Mouse (Mus musculus) retina, embryonic 14.5 days (tissue): ENCODE results near the gene Ttc39b.
A peak's percentile ranks its signal among the peaks of the same experiment; 100 is the strongest.

Experiments
- DNase-seq: peaks from one replicate; pipeline ENCODE4 v3.0.0-alpha.2; 2015; ENCODE audit warnings: low spot score

The Ttc39b gene

DNA sequence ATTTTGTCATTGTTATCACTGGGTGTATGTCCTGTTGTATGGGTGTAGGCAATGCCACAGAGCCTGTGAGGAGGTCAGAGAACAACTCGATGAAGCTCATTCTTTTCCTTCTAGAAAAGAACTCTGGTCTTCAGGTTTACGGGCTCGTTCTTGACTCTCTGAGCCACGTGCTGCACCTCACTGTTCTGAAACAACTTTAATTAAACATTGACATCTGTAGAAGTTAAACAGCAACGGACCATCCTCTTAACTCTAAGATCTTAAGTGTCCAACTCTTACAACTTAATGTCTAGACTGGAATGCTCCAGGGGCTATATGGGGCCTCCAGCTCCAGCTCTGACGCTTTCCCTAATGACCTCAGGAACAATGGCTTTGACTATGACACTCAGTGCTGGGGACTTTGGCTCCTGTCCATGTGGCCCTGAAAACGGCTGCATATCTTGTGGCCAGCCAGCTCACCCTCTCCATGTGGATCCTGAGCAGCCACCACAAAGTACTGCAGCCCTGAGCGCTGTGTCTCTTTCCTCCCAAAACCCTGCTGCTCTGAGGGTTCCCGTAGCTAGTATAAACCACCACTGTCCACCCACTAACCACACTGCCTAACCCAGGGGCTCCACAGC is 95.3 kb downstream of the Ttc39b start:
- DNase-seq: no peak

DNA sequence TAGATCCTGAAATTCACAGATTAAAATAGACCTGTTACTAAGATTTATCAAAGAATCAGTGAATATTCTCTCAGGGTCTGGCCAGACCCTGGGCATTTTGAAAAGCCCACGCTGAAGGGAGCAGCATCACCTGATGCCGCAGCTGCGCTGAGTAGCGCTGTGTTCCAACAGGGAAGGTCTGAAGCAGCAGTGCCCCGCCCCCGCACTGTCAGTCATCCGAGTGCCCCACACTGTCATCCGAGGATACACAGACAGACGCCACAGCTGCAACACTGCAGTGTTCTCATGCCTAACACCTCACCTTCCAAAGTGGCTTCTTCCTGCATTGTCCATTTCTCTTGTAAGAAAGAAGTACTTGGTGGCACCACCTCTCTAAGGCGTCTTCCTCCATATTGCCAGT is 96.0 kb downstream of the Ttc39b start:
- peak; percentile 35 for DNase-seq

- DNase-seq: no peak
Observed at GRCm38 (mm10) chr4:83225633-83226360, 98.3 kb downstream of the Ttc39b start.

GRCm38 (mm10) chr4:83224242-83224641 is 99.8 kb downstream of the Ttc39b start:
- peak; percentile 63 for DNase-seq

DNA sequence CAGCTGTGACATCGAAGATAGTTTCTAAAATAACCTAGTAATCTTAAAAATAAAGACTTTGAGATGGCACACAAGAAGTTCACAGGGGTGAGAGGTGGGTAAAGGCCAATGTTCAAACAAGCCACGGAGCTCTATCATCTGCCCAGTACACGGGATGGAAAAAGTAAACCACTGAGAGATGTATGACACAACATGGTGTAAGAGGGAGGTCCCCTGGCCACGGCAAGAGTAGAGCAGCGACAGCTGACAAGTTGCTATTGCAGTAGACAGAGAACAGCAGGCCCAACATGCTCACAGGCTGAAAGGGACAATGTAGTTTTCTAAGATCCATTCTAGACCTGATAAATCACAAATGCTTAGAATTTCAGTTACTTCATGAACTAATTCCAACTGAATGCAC is 100.9 kb downstream of the Ttc39b start:
- no peak for DNase-seq

DNA sequence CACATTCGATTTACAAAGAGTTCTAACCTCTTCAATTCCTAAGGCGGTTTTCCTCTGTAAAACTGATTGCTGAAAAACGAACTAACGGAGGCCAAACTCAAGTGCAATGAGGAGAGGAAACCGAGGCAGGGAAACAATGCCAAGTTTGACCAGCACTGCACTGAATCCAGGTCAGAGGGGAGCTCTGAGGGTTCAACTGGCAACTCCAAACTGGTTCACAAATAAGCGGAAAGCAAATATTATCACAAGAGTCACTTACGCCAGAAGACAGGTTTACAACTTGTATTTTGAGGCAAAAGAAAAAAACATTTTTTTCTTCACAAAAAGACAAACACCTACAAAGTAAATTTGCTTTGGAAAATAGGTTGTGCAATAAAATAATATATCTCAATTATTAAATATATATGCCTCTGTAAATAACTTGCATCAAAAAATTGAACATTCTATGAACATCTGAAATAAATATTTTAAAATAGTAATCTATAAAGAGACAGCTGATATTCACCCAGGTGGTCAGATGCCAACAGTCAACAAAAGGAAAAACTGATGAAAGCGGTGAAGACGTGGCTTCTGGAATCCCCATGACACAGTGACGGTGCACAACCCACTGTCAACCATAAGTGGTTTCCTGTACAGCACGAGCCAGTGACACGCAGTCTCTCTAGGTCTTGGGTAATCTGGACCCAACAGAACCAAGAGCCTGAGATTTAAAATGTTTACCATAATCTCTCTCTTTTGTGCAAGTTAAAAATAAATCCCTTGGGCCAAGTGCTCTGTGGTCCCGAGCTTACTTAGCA is 103.1 kb downstream of the Ttc39b start:
- DNase-seq: no peak

DNA sequence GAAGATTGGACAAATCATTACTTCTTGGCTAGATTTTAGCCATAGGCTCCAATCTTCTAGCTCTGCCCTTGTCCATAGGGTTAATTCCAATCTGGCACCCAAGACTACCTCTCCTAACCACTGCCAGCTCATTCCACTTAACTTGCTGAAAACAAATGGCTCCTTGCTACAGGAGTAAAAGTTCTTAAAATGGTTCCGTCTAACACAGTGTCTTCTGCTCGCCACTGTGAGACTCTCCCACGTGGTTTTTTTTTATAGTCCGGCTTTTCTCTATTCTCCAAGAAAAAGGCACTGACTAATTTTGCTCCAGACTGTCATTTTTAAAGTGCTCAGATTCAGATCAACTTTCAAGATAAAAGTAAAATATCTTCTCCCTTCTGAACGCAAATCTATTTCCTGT is 104.8 kb downstream of the Ttc39b start:
- no peak for DNase-seq

- no peak for DNase-seq
Observed at GRCm38 (mm10) chr4:83217128-83217527, 106.9 kb downstream of the Ttc39b start.

DNA sequence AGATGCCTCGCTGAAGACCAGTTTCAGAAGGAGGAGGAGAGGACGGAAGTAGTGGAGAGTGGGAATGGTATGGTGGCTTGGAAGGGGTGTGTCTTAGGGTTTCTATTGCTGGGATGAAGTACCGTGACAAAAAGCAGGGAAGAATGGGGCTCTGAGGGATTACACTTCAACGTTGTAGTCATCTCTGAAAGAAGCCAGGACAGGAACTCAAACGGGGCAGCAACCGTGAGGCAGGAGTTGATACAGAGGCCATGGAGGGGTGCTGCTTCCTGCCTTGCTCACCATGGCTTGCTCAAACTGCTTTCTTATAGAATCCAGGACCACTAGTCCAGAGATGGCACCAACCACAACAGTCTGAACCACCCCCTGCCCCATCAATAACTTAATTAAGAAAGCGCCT is 107.7 kb downstream of the Ttc39b start:
- no peak for DNase-seq

DNA sequence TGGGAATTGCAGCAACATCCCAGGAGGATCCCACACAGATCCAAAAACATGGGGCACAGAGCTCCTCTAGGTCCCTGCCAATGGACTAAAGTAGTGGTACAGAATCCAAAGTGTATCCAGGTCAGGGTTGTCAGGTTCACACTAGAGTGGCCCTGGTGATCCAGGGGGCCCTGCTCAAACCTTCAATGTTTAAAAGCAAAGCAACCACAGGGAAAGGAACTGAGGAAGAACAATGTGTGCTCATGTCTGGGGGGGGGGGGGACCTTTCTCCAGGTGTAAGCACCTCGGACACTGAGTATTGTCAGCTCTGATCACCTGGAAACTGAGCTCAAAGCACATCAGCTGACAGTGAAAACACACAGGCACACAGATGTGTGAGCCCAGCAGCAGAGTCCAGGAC is 108.3 kb downstream of the Ttc39b start:
- DNase-seq: no peak

GRCm38 (mm10) chr4:83214822-83215558 is 109.1 kb downstream of the Ttc39b start:
- no peak for DNase-seq

GRCm38 (mm10) chr4:83213752-83214151 is 110.3 kb downstream of the Ttc39b start:
- no peak for DNase-seq

DNA sequence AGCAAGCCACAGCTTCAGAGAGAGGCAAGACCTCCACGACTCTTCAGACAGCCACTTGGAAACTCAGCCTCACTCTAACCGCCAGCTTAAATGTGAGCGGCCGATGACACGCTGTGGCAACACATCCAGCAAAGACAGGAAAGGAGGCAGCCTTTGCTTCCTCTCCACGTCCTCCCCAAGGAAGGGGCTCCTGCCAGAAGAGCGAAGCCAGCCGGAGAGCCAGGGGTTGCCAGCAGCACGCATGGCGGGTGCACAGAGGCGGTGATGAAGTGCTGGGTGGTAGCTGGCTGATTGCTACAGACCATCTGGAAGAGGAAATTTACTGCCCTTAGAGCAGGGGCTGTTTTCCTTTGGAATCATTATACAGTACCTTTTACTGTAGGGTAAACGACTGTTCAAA is 112.3 kb downstream of the Ttc39b start:
- DNase-seq: no peak

DNA sequence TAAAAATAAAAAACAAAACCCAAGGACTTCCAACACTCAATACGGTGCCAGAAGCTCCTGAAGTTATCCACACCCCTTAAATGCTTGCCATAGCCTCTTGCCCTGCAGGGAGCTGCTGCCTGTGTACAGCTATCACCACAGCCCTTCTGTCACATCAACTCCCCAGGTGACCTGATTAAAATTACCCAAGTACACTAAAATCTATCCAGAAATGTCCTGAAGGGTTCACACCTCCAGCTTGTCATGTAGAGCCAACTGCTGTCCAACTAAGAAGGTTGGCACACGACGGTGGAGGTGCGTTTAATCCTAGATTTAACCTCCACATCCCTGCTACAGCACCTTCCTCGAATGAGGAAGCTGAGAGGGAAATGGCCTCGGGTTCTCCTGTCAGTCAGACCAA is 113.6 kb downstream of the Ttc39b start:
- no peak for DNase-seq

- peak; percentile 69 for DNase-seq
Observed at GRCm38 (mm10) chr4:83206803-83207586, 117.1 kb downstream of the Ttc39b start.

GRCm38 (mm10) chr4:83206416-83206802 is 117.6 kb downstream of the Ttc39b start:
- DNase-seq: no peak

DNA sequence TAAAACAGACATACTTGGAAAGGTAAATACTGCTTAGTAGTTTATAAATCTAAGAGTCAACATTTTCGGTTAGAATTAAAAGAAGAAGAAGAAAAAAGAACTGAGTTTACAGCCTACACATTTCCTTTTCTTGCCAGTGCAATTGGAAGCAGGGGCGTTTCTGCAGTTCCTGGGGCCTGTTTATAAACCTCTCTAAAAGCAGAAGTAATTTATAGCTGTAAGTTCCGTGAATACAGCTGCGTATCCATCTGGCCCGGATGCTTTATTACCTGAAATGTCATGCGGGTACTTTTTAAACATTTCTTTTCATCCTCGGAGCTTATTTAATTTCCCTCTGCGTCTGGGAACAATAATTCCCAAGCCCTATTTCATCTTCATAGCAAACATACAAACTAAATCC is 124.7 kb downstream of the Ttc39b start:
- DNase-seq: no peak

DNA sequence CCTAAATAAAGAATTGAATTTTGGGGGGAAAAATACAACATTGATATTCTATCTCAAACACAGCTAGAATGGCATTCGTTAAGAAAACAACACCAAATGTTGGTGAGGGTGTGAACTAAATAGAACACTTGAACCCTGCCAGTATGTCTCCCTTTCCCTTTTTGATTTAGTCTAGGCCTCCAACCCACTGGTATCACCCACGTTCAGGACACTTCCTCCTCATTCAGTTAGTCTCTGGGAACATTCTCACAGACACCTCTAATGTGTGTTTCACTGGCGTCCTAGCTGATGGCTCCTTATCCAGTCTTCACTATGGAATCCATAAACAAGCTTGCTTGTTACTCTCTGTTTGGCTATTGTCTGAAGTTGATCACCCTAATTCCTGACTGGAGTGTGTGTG is 125.9 kb downstream of the Ttc39b start:
- DNase-seq: no peak

DNA sequence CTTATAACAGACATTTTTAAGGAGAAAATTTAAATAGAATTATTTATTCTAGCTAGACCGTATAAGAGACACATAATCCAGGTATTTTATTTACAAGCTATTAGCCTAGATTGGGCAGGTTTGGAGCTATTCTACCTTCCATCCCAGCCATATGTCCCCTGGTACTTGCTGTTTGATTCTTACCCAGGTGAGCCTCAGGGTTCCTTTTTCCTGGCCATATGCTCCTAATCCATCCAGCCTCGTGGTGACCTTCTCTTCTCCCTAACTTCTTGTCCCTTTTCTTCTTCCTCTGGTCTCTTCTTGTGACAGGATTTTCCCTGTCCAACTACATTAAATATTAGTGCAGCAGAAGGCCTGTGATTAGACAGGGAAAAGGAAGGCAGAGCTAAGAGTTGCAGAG is 134.3 kb downstream of the Ttc39b start:
- DNase-seq: no peak

DNA sequence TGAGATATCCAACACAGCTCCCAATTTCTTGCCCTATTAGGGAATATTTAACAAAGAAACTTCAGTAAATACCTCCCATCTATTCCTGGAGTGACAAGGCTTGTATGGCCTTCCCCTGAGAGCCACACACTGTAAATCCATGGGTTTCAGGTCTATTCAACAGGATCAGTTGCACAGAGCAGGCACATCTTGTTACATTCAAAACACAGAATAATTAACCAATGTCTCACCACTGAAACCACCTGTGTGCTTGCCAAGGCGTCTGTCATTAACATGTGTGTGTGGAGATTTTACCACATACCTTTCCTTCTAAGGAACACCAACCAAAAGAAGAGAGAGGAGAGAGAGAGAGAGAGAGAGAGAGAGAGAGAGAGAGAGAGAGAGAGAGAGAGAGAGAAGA is 136.7 kb downstream of the Ttc39b start:
- no peak for DNase-seq

- no peak for DNase-seq
Observed at GRCm38 (mm10) chr4:83186448-83186847, 137.6 kb downstream of the Ttc39b start.
